Mouse (Mus musculus): Measurements from ENCODE around the gene Ssna1.
A peak's percentile ranks its signal among the peaks of the same experiment; 100 is the strongest.

Gene Ssna1

GRCm38 (mm10) chr2:25290101-25290815, 18.0 kb upstream of the Ssna1 start:
- no peak for DNase-seq (ENCODE audit: low read depth, low spot score)

DNA sequence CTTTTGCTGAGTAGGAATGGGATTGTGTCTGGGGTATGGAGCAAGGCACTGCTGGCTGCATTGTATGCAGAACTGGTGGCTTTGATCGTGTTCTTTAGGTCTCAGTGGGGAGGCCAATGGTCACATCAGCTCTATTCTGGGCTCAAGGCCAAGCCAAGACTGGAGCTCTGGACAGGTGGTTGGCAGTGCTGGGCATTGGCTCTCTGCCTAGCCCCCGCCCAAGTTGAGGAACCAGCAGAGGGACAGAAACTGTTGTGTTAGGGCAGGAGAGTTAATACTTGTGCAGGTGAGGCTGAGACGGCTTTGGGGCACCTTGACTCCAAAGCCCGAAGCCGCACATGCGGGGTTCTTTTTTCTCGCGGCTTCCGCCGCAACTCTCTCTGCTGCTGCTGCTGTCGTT, 17.4 kb upstream of the Ssna1 start, which contains the start of gene Lrrc26:
Gene Lrrc26 (plus strand): TSS at position 265 of the 400 bp plus-strand sequence.
- no peak for DNase-seq (ENCODE audit: low read depth, low spot score)

DNA sequence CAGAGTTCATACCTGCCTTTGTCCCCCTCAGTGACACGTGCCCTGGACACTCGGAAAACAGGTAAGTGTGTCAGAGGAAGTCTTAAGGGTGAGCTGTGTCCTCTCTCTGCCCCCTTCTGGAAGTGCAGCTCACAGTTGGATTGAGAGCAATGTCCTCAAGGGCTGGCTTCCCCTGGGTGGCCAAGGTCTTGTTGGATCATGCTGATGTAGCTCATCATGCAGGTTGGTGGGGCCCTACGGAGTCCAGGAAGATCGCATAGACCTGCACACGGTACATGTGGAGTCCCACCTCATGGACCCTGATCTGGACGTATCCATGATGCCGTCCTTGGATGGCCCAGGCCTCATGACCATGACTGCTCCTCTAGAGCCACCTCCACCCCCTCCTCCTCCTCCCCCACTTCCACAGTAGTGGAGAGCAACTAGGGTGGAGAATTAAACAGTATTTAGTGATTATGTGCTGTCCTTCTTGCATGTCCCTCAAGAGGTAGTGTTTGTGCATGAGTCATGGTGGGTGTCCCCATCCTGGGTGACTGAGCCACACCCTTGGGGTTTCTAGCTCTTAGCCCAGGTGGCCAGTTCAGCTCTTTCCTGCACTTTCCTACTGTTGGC, 16.6 kb upstream of the Ssna1 start:
- no peak for DNase-seq (ENCODE audit: low read depth, low spot score)

DNA sequence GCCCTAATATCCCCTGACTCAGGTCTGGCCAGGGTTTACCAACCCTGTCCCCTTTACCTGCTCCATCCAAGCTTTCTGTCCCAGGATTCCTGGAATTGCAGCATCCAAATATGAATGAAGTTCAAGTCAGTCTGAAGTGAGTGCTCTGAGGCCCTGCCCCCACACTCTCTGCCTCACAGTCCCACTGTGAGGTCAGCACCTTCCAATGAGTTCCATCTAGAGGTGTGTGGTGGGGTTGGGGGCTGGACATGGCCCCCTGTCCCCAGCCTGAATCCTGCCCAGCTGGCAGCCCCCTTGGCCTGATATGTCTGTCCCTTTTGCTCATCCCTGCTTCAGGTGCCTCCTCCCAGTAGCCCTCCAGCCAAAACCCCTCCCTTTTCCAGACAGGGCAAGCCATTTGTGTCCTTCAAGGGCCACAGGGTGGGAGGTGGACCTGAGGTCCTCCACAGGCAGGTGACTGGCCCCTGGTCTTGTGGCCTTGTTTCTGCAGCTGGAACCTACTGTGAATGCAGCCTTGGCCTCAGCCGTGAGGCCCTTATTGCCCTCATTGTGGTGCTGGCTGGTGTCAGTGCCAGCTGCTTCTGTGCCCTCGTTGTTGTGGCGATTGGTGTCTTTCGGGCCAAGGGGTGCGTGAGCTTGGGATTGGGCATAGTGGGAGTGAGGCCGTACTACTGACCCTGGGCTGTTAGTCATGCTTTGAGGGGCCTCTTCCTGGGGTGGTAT, 15.8 kb upstream of the Ssna1 start, which contains the start of gene Tmem210:
Gene Tmem210 (plus strand): TSS at position 219 of the 723 bp plus-strand sequence.
- no peak for DNase-seq (ENCODE audit: low read depth, low spot score)

- DNase-seq (ENCODE audit: low read depth, low spot score) = no peak
These were observed 14.8 kb upstream of the Ssna1 start for GRCm38 (mm10) chr2:25286837-25287636.

GRCm38 (mm10) chr2:25286314-25286713, 14.1 kb upstream of the Ssna1 start:
- DNase-seq (ENCODE audit: low read depth, low spot score) = no peak

DNA sequence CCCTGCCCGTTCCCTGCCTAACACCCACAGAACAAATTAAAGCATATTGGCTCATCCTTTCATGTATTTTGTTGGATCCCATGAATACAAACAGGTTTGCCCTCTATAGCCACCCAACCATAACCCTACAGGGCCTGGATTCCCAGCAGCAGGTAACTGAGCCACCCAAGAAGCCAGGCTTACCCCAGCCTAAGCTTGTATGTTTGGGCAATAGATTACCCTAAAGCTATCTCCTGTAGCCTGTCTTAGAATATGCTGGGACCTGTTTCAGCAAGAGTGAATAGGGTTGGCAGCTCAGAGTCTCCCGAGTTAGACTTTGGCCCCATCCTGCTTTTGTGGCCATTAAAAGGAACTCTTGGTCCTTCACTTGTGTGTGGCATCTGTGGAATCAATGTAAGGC, 13.3 kb upstream of the Ssna1 start:
- DNase-seq (ENCODE audit: low read depth, low spot score) = no peak

- peak; percentile 84 for DNase-seq (ENCODE audit: low read depth, low spot score)
These were observed 7.0 kb upstream of the Ssna1 start for GRCm38 (mm10) chr2:25278928-25279882.

DNA sequence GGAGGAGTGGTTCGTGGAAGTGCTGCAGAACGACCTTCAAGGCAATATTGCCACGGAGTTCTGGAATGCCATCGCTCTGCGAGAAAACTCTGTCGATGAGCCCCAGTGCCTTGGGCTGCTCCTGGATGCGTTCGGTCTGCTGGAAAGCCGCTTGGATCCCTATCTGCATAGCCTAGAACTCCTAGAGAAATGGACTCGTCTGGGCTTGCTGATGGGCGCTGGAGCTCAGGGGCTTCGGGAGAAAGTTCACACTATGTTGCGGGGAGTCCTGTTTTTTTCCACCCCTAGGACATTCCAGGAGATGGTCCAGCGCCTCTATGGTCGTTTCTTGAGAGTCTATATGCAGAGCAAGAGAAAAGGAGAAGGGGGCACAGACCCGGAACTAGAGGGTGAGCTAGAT, 772 bp upstream of the Ssna1 start:
- no peak for DNase-seq (ENCODE audit: low read depth, low spot score)

- no peak for DNase-seq (ENCODE audit: low read depth, low spot score)
These were observed 277 bp upstream of the Ssna1 start for GRCm38 (mm10) chr2:25272515-25272914.

- no peak for DNase-seq (ENCODE audit: low read depth, low spot score)
These were observed 4.4 kb downstream of the Ssna1 start for GRCm38 (mm10) chr2:25267746-25268309.

DNA sequence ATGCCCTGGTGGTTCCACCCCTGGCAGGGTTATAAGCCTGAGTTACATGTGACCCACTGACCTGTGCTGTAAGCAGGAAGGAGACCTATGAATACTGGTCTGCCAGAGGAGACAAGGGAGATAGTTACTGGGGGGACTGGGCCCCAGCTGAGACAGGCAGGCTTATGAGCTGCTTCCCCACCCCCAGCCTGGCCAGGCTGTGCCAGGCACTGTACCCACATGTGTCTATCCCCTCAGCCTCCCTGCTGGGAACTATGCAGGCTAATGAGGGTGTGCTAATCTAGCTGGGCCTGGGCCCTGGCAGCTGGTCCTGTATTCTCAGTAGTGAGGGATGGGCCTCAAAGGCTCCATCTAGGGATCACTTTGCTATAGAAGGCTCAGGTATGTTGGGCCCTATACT, 5.0 kb downstream of the Ssna1 start:
- DNase-seq (ENCODE audit: low read depth, low spot score) = no peak

GRCm38 (mm10) chr2:25266720-25267119, 5.5 kb downstream of the Ssna1 start:
- no peak for DNase-seq (ENCODE audit: low read depth, low spot score)

- peak; percentile 51 for DNase-seq (ENCODE audit: low read depth, low spot score)
These were observed 6.2 kb downstream of the Ssna1 start for GRCm38 (mm10) chr2:25265897-25266656.

- no peak for DNase-seq (ENCODE audit: low read depth, low spot score)
These were observed 7.4 kb downstream of the Ssna1 start for GRCm38 (mm10) chr2:25264851-25265250.

GRCm38 (mm10) chr2:25264286-25264660, 8.0 kb downstream of the Ssna1 start:
- no peak for DNase-seq (ENCODE audit: low read depth, low spot score)

DNA sequence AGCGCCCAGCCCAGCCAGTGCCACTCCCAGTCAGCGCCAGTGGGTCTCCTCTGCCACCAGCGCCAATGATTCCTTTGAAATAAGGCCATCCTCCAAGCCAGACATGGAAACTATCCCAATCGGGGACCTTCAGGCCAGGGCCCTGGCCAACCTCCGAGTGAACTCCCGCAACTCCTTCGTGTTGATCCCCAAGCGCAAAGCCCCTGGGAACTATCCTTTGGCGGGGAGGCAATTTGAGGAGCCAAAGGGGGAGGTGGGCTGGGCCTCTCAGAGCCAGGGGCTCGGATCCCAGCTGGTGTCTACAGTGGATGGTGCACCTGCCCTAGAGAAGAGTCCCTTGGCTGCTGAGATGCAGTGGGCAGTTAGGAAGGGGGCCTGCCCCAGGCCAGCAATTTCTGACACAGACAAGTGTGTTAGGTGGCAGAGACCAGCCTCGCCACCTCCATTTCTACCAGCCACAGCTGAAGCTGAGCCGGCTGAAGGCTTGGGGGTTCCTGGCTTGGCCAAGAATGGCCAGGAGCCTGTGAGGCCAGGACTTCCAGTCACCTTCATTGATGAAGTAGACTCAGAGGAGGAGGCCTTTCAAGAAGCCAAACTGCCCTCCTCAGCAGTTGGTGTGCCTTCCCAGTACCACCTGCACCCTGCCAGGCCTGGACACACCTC, 8.5 kb downstream of the Ssna1 start:
- DNase-seq (ENCODE audit: low read depth, low spot score) = no peak

- DNase-seq (ENCODE audit: low read depth, low spot score) = peak; percentile 79
These were observed 9.2 kb downstream of the Ssna1 start for GRCm38 (mm10) chr2:25262795-25263622.

All from A20 (cell line).